Mouse (Mus musculus): ENCODE measurements around the gene Il1rl2. TPM values are rescaled to one million over a fixed set of nuclear protein-coding genes. Genes with fewer than 3 reads are reported as not detected.

The Il1rl2 gene
- 0.74 TPM in 2 replicates for polyA plus RNA-seq (2014; fragmentation: Nextera tagmentation; extraction: Ambion mirVana)

GRCm38 (mm10) chr1:40324457-40324856 lies at the start of gene Il1rl2:
Gene Il1rl2 (plus strand): TSS chr1:40324610.
- Histone ChIP-seq H3K4me1 (ENCODE audit: control insufficient read depth, insufficient read depth, low read length) (peaks cover 13% of the 10 kb centered on the region), H3K4me2 (ENCODE audit: low read length) (peak within 1 kb of the TSS; percentile 81), H3K27ac (replicated peaks; ENCODE audit: low read depth, low read length) (no peak within 1 kb of the TSS), H3K27me3 (ENCODE audit: control insufficient read depth, insufficient read depth, low read length) (peaks cover 22% of the 10 kb centered on the region; the same call in 1 of the 2 replicates), H3K9me3 (ENCODE audit: control insufficient read depth, low read length) (no peaks in the 10 kb centered on the region), H3K36me3 (ENCODE audit: control insufficient read depth, insufficient read depth, low read length) (no peaks in the 10 kb centered on the region), H3K4me3 (replicated peaks; ENCODE audit: low read depth, low read length) (peak within 1 kb of the TSS; percentile 38), H3K9ac (replicated peaks; ENCODE audit: low read length) (peak within 1 kb of the TSS; percentile 31; the same call in 1 of the 2 replicates)
- WGBS: 52% methylated on average over 6 of the region's 6 CpGs
- no peak for DNase-seq
- ATAC-seq (ENCODE audit: low FRiP score, low TSS enrichment): no peak

GRCm38 (mm10) chr1:40275285-40276013 lies 49.0 kb upstream of the Il1rl2 start:
- ATAC-seq (ENCODE audit: low FRiP score, low TSS enrichment): no peak
- Histone ChIP-seq H3K27me3 (ENCODE audit: control insufficient read depth, insufficient read depth, low read length) (no peaks in the 10 kb centered on the region), H3K36me3 (ENCODE audit: control insufficient read depth, insufficient read depth, low read length) (no peaks in the 10 kb centered on the region), H3K27ac (replicated peaks; ENCODE audit: low read depth, low read length) (no peak overlapping the region), H3K4me1 (ENCODE audit: control insufficient read depth, insufficient read depth, low read length) (no peaks in the 10 kb centered on the region), H3K4me2 (ENCODE audit: low read length) (no peak overlapping the region), H3K9me3 (ENCODE audit: control insufficient read depth, low read length) (no peaks in the 10 kb centered on the region), H3K4me3 (replicated peaks; ENCODE audit: low read depth, low read length) (no peak overlapping the region), H3K9ac (replicated peaks; ENCODE audit: low read length) (no peak overlapping the region)
- 82% methylated on average over 10 of the region's 10 CpGs for WGBS
- no peak for DNase-seq

- no peak overlapping the region for H3K4me3 ChIP-seq (replicated peaks; ENCODE audit: low read depth, low read length)
- no peak overlapping the region for H3K27ac ChIP-seq (replicated peaks; ENCODE audit: low read depth, low read length)
- H3K4me2 ChIP-seq (ENCODE audit: low read length): no peak overlapping the region
- no peaks in the 10 kb centered on the region for H3K36me3 ChIP-seq (ENCODE audit: control insufficient read depth, insufficient read depth, low read length)
- H3K9me3 ChIP-seq (ENCODE audit: control insufficient read depth, low read length): no peaks in the 10 kb centered on the region
- H3K27me3 ChIP-seq (ENCODE audit: control insufficient read depth, insufficient read depth, low read length): no peaks in the 10 kb centered on the region
- H3K4me1 ChIP-seq (ENCODE audit: control insufficient read depth, insufficient read depth, low read length): no peaks in the 10 kb centered on the region
- H3K9ac ChIP-seq (replicated peaks; ENCODE audit: low read length): no peak overlapping the region
- WGBS: 91% methylated on average over 4 of the region's 4 CpGs
- DNase-seq (no peak), ATAC-seq (ENCODE audit: low FRiP score, low TSS enrichment) (no peak)
Observed at GRCm38 (mm10) chr1:40277944-40278343, 46.5 kb upstream of the Il1rl2 start.

- Histone ChIP-seq H3K9ac (replicated peaks; ENCODE audit: low read length) (no peak overlapping the region), H3K36me3 (ENCODE audit: control insufficient read depth, insufficient read depth, low read length) (no peaks in the 10 kb centered on the region), H3K4me1 (ENCODE audit: control insufficient read depth, insufficient read depth, low read length) (no peaks in the 10 kb centered on the region), H3K4me3 (replicated peaks; ENCODE audit: low read depth, low read length) (no peak overlapping the region), H3K27me3 (ENCODE audit: control insufficient read depth, insufficient read depth, low read length) (no peaks in the 10 kb centered on the region), H3K4me2 (ENCODE audit: low read length) (no peak overlapping the region), H3K9me3 (ENCODE audit: control insufficient read depth, low read length) (no peaks in the 10 kb centered on the region), H3K27ac (replicated peaks; ENCODE audit: low read depth, low read length) (no peak overlapping the region)
- 72% methylated on average over 2 of the region's 2 CpGs for WGBS
- DNase-seq: no peak
- ATAC-seq (ENCODE audit: low FRiP score, low TSS enrichment): no peak
Observed at GRCm38 (mm10) chr1:40278720-40279119, 45.7 kb upstream of the Il1rl2 start.

- WGBS: 94% methylated on average over 11 of the region's 11 CpGs
- ATAC-seq (ENCODE audit: low FRiP score, low TSS enrichment): no peak
- no peak overlapping the region for H3K9ac ChIP-seq (replicated peaks; ENCODE audit: low read length)
Observed at GRCm38 (mm10) chr1:40279182-40279743, 45.1 kb upstream of the Il1rl2 start.

GRCm38 (mm10) chr1:40281950-40282349 lies 42.5 kb upstream of the Il1rl2 start:
- Histone ChIP-seq H3K27ac (replicated peaks; ENCODE audit: low read depth, low read length) (no peak overlapping the region), H3K4me1 (ENCODE audit: control insufficient read depth, insufficient read depth, low read length) (no peaks in the 10 kb centered on the region), H3K4me3 (replicated peaks; ENCODE audit: low read depth, low read length) (no peak overlapping the region), H3K36me3 (ENCODE audit: control insufficient read depth, insufficient read depth, low read length) (no peaks in the 10 kb centered on the region), H3K9me3 (ENCODE audit: control insufficient read depth, low read length) (no peaks in the 10 kb centered on the region), H3K27me3 (ENCODE audit: control insufficient read depth, insufficient read depth, low read length) (no peaks in the 10 kb centered on the region), H3K9ac (replicated peaks; ENCODE audit: low read length) (no peak overlapping the region), H3K4me2 (ENCODE audit: low read length) (no peak overlapping the region)
- no peak for DNase-seq
- 80% methylated on average over 4 of the region's 4 CpGs for WGBS
- ATAC-seq (ENCODE audit: low FRiP score, low TSS enrichment): no peak

More at GRCm38 (mm10) chr1:40279182-40279743, 45.1 kb upstream of the Il1rl2 start:
- Histone ChIP-seq H3K4me1 (ENCODE audit: control insufficient read depth, insufficient read depth, low read length) (no peaks in the 10 kb centered on the region), H3K36me3 (ENCODE audit: control insufficient read depth, insufficient read depth, low read length) (no peaks in the 10 kb centered on the region), H3K27me3 (ENCODE audit: control insufficient read depth, insufficient read depth, low read length) (no peaks in the 10 kb centered on the region), H3K4me3 (replicated peaks; ENCODE audit: low read depth, low read length) (no peak overlapping the region), H3K27ac (replicated peaks; ENCODE audit: low read depth, low read length) (no peak overlapping the region), H3K9me3 (ENCODE audit: control insufficient read depth, low read length) (no peaks in the 10 kb centered on the region), H3K4me2 (ENCODE audit: low read length) (no peak overlapping the region)
- no peak for DNase-seq

- DNase-seq (no peak), ATAC-seq (ENCODE audit: low FRiP score, low TSS enrichment) (no peak)
- Histone ChIP-seq H3K27ac (replicated peaks; ENCODE audit: low read depth, low read length) (no peak overlapping the region), H3K27me3 (ENCODE audit: control insufficient read depth, insufficient read depth, low read length) (no peaks in the 10 kb centered on the region), H3K4me1 (ENCODE audit: control insufficient read depth, insufficient read depth, low read length) (no peaks in the 10 kb centered on the region), H3K36me3 (ENCODE audit: control insufficient read depth, insufficient read depth, low read length) (no peaks in the 10 kb centered on the region), H3K9me3 (ENCODE audit: control insufficient read depth, low read length) (no peaks in the 10 kb centered on the region), H3K4me2 (ENCODE audit: low read length) (no peak overlapping the region), H3K9ac (replicated peaks; ENCODE audit: low read length) (no peak overlapping the region), H3K4me3 (replicated peaks; ENCODE audit: low read depth, low read length) (no peak overlapping the region)
- 83% methylated on average over 3 of the region's 3 CpGs for WGBS
Observed at GRCm38 (mm10) chr1:40282394-40282793, 42.0 kb upstream of the Il1rl2 start.

- WGBS: 89% methylated on average over 5 of the region's 5 CpGs
- no peak overlapping the region for H3K4me2 ChIP-seq (ENCODE audit: low read length)
- H3K9me3 ChIP-seq (ENCODE audit: control insufficient read depth, low read length): no peaks in the 10 kb centered on the region
- ATAC-seq (ENCODE audit: low FRiP score, low TSS enrichment) (no peak), DNase-seq (no peak)
- H3K4me1 ChIP-seq (ENCODE audit: control insufficient read depth, insufficient read depth, low read length): no peaks in the 10 kb centered on the region
- no peaks in the 10 kb centered on the region for H3K27me3 ChIP-seq (ENCODE audit: control insufficient read depth, insufficient read depth, low read length)
- no peak overlapping the region for H3K27ac ChIP-seq (replicated peaks; ENCODE audit: low read depth, low read length)
- H3K9ac ChIP-seq (replicated peaks; ENCODE audit: low read length): no peak overlapping the region
- no peak overlapping the region for H3K4me3 ChIP-seq (replicated peaks; ENCODE audit: low read depth, low read length)
- no peaks in the 10 kb centered on the region for H3K36me3 ChIP-seq (ENCODE audit: control insufficient read depth, insufficient read depth, low read length)
Observed at GRCm38 (mm10) chr1:40283995-40284394, 40.4 kb upstream of the Il1rl2 start.
